Mouse (Mus musculus): ENCODE data around the gene Nkain4. TPM values are rescaled to one million over a fixed set of nuclear protein-coding genes. Genes with fewer than 3 reads are reported as not detected.

The Nkain4 gene
- polyA plus RNA-seq, 1 experiment from 2014 or later = 1.6 TPM

- Histone ChIP-seq H3K4me2 (ENCODE audit: low read depth, low read length) (no peak overlapping the region), H3K4me1 (ENCODE audit: insufficient read depth) (peaks cover 10% of the 10 kb centered on the region; the same call in 1 of the 2 replicates), H3K9me3 (ENCODE audit: low read length) (no peaks in the 10 kb centered on the region), H3K36me3 (replicated peaks; ENCODE audit: insufficient read depth, low read length) (no peaks in the 10 kb centered on the region), H3K27ac (ENCODE audit: low read depth) (no peak overlapping the region), H3K9ac (replicated peaks) (no peak overlapping the region), H3K27me3 (ENCODE audit: insufficient read depth, low read length) (peaks cover 65% of the 10 kb centered on the region), H3K4me3 (ENCODE audit: low read depth, low read length) (no peak overlapping the region)
- WGBS (ENCODE audit: insufficient replicate concordance) = 13% methylated on average over 19 of the region's 19 CpGs
- DNase-seq = no peak
- ATAC-seq = no peak
- TF ChIP-seq EP300 (IDR thresholded peaks at IDR 0.05; ENCODE audit: low read depth) (no peak), CTCF (IDR thresholded peaks at IDR 0.05; ENCODE audit: low read depth) (no peak)
Measured at GRCm38 (mm10) chr2:180889271-180889920, 65.1 kb downstream of the Nkain4 start.

GRCm38 (mm10) chr2:180885270-180885669 lies 69.2 kb downstream of the Nkain4 start:
- TF ChIP-seq EP300 (IDR thresholded peaks at IDR 0.05; ENCODE audit: low read depth) (no peak), CTCF (IDR thresholded peaks at IDR 0.05; ENCODE audit: low read depth) (no peak)
- Histone ChIP-seq H3K27ac (ENCODE audit: low read depth) (no peak overlapping the region), H3K4me1 (ENCODE audit: insufficient read depth) (no peaks in the 10 kb centered on the region), H3K4me2 (ENCODE audit: low read depth, low read length) (no peak overlapping the region), H3K36me3 (replicated peaks; ENCODE audit: insufficient read depth, low read length) (no peaks in the 10 kb centered on the region), H3K9me3 (ENCODE audit: low read length) (no peaks in the 10 kb centered on the region), H3K27me3 (ENCODE audit: insufficient read depth, low read length) (peaks cover 23% of the 10 kb centered on the region), H3K4me3 (ENCODE audit: low read depth, low read length) (no peak overlapping the region), H3K9ac (replicated peaks) (no peak overlapping the region)
- WGBS (ENCODE audit: insufficient replicate concordance) = 49% methylated on average over 5 of the region's 5 CpGs
- ATAC-seq (no peak), DNase-seq (no peak)

Small RNA genes within 50 kb of the gene (microRNA-seq; reads per million reads assigned to microRNA genes)
- not detected for gene Mir124a-3

Other genes with a start within 250 kb of the Nkain4 start
- gene Dido1, start 244.7 kb downstream of the Nkain4 start, polyA plus RNA-seq (2015; fragmentation: Nextera tagmentation; extraction: Ambion mirVana) = 6.5 and 8.7 TPM in 2 replicates
- 68.2 and 71.3 TPM in 2 replicates for gene Gid8, start 244.6 kb downstream of the Nkain4 start, polyA plus RNA-seq (2015; fragmentation: Nextera tagmentation; extraction: Ambion mirVana)
- 5.2 and 6.0 TPM in 2 replicates for gene Slc17a9, start 229.4 kb downstream of the Nkain4 start, polyA plus RNA-seq (2015; fragmentation: Nextera tagmentation; extraction: Ambion mirVana)
- gene Bhlhe23, start 177.8 kb downstream of the Nkain4 start, polyA plus RNA-seq (2015; fragmentation: Nextera tagmentation; extraction: Ambion mirVana) = not detected in 2 replicates
- gene Ythdf1, start 33.8 kb downstream of the Nkain4 start, polyA plus RNA-seq (2015; fragmentation: Nextera tagmentation; extraction: Ambion mirVana) = 17.3 and 17.8 TPM in 2 replicates
- gene Birc7, start 25.7 kb downstream of the Nkain4 start, polyA plus RNA-seq (2015; fragmentation: Nextera tagmentation; extraction: Ambion mirVana) = not detected in 2 replicates
- 17.7 and 18.8 TPM in 2 replicates for gene Arfgap1, start 12.5 kb upstream of the Nkain4 start, polyA plus RNA-seq (2015; fragmentation: Nextera tagmentation; extraction: Ambion mirVana)
- gene Col20a1, start 31.8 kb upstream of the Nkain4 start, polyA plus RNA-seq (2015; fragmentation: Nextera tagmentation; extraction: Ambion mirVana) = 0.12 and 0.18 TPM in 2 replicates
- 0.02 and 0.05 TPM in 2 replicates for gene Chrna4, start 88.8 kb upstream of the Nkain4 start, polyA plus RNA-seq (2015; fragmentation: Nextera tagmentation; extraction: Ambion mirVana)
- not detected in 2 replicates for gene Kcnq2, start 180.6 kb upstream of the Nkain4 start, polyA plus RNA-seq (2015; fragmentation: Nextera tagmentation; extraction: Ambion mirVana)
- 0.05 TPM in 1 of 2 replicates, not detected in the other for gene Eef1a2, start 202.3 kb upstream of the Nkain4 start, polyA plus RNA-seq (2015; fragmentation: Nextera tagmentation; extraction: Ambion mirVana)
- 120 and 125 TPM in 2 replicates for gene Ppdpf, start 232.5 kb upstream of the Nkain4 start, polyA plus RNA-seq (2015; fragmentation: Nextera tagmentation; extraction: Ambion mirVana)
- 0.20 and 0.27 TPM in 2 replicates for gene Ptk6, start 248.1 kb upstream of the Nkain4 start, polyA plus RNA-seq (2015; fragmentation: Nextera tagmentation; extraction: Ambion mirVana)